Mouse (Mus musculus): Measurements from ENCODE around the gene Dpt. TPM values are rescaled to one million over a fixed set of nuclear protein-coding genes. Genes with fewer than 3 reads are reported as not detected.
"Not testable (repeated sequence)": the region's sequence is repeated elsewhere in the genome, so short reads cannot be mapped to it uniquely, and the experiment has no call there.

Dpt gene
- polyA plus RNA-seq, 1 experiment from 2014 or later = 21.2 TPM

- Histone ChIP-seq H3K4me2 (ENCODE audit: low read length) (no peak overlapping the region), H3K27ac (replicated peaks in 1 of 2; ENCODE audit: control insufficient read depth in 1 of 2, insufficient read depth in 1 of 2, low read depth in 2 of 2, low read length in 2 of 2) (no peak overlapping the region), H3K36me3 (ENCODE audit: control insufficient read depth, insufficient read depth, low read length) (no peaks in the 10 kb centered on the region), H3K9me3 (ENCODE audit: control insufficient read depth, low read length) (no peaks in the 10 kb centered on the region), H3K4me1 (ENCODE audit: control insufficient read depth in 2 of 2, insufficient read depth in 2 of 2, low read length in 2 of 2) (no peaks in the 10 kb centered on the region), H3K4me3 (ENCODE audit: control insufficient read depth in 1 of 2, insufficient read depth in 1 of 2, low read depth in 1 of 2, low read length in 2 of 2) (no peak overlapping the region), H3K9ac (ENCODE audit: low read length) (no peak overlapping the region), H3K27me3 (ENCODE audit: control insufficient read depth, insufficient read depth, low read length) (no peaks in the 10 kb centered on the region)
- no peak for ATAC-seq (ENCODE audit: insufficient number of reproducible peaks, insufficient read depth, low FRiP score, low read depth)
- WGBS = 75% methylated on average over 7 of the region's 7 CpGs
These were observed 52.3 kb downstream of the Dpt start for GRCm38 (mm10) chr1:164848616-164849265.

DNA sequence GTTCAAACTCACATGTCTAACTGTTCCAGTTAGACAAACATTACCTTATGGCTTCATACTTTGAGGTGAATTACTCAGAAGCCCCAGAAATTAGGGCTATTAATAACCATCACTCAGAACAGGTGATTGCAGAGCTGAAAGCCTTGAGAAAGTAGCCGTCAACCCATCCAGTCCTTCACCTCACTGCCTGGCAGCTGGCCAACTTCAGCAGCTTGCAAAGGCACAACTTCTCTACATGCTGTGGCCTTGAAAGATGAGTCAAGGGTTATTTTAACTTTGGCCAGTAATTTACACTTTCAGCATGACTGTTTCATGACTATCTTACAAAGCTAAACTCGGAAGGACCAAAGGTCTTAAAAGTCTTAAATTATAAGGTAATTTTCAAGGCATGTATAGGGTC, 59.3 kb downstream of the Dpt start:
- not testable (repeated sequence) for ATAC-seq (ENCODE audit: insufficient number of reproducible peaks, insufficient read depth, low FRiP score, low read depth); H3K4me3 ChIP-seq (ENCODE audit: control insufficient read depth in 1 of 2, insufficient read depth in 1 of 2, low read depth in 1 of 2, low read length in 2 of 2); H3K36me3 ChIP-seq (ENCODE audit: control insufficient read depth, insufficient read depth, low read length); H3K4me2 ChIP-seq (ENCODE audit: low read length); H3K9me3 ChIP-seq (ENCODE audit: control insufficient read depth, low read length); H3K9ac ChIP-seq (ENCODE audit: low read length); H3K27me3 ChIP-seq (ENCODE audit: control insufficient read depth, insufficient read depth, low read length); H3K4me1 ChIP-seq (ENCODE audit: control insufficient read depth in 2 of 2, insufficient read depth in 2 of 2, low read length in 2 of 2)
- H3K27ac ChIP-seq (replicated peaks in 1 of 2; ENCODE audit: control insufficient read depth in 1 of 2, insufficient read depth in 1 of 2, low read depth in 2 of 2, low read length in 2 of 2) = peak overlapping the region in 1 of 2 experiments; percentile 24; a peak in 1 of 4 replicates
- WGBS = 15% methylated on average over 2 of the region's 2 CpGs

- Histone ChIP-seq H3K4me3 (ENCODE audit: control insufficient read depth in 1 of 2, insufficient read depth in 1 of 2, low read depth in 1 of 2, low read length in 2 of 2) (no peak overlapping the region), H3K36me3 (ENCODE audit: control insufficient read depth, insufficient read depth, low read length) (no peaks in the 10 kb centered on the region), H3K4me2 (ENCODE audit: low read length) (no peak overlapping the region), H3K27ac (replicated peaks in 1 of 2; ENCODE audit: control insufficient read depth in 1 of 2, insufficient read depth in 1 of 2, low read depth in 2 of 2, low read length in 2 of 2) (no peak overlapping the region), H3K4me1 (ENCODE audit: control insufficient read depth in 2 of 2, insufficient read depth in 2 of 2, low read length in 2 of 2) (no peaks in the 10 kb centered on the region), H3K9me3 (ENCODE audit: control insufficient read depth, low read length) (no peaks in the 10 kb centered on the region), H3K9ac (ENCODE audit: low read length) (no peak overlapping the region), H3K27me3 (ENCODE audit: control insufficient read depth, insufficient read depth, low read length) (no peaks in the 10 kb centered on the region)
- ATAC-seq (ENCODE audit: insufficient number of reproducible peaks, insufficient read depth, low FRiP score, low read depth) = no peak
- WGBS = 69% methylated on average over 11 of the region's 11 CpGs
These were observed 63.5 kb downstream of the Dpt start for GRCm38 (mm10) chr1:164859952-164860351.

DNA sequence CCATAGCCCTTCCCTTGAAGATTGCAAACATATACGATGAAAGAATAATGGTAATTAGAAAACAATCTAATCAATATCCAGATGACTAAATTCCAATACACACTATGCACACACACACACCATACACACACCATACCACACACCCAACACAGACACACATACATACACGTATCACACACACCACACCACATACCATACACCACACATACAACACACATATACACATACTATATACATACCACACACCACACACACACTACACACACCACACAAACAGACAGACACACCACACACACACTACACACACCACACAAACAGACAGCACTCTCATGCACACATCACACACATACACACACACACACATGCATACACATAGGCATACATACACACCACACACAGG, 64.3 kb downstream of the Dpt start:
- WGBS = 81% methylated on average over 2 of the region's 2 CpGs
- H3K4me3 ChIP-seq (ENCODE audit: control insufficient read depth in 1 of 2, insufficient read depth in 1 of 2, low read depth in 1 of 2, low read length in 2 of 2) = no peak overlapping the region
- no peaks in the 10 kb centered on the region for H3K36me3 ChIP-seq (ENCODE audit: control insufficient read depth, insufficient read depth, low read length)
- no peak overlapping the region for H3K4me2 ChIP-seq (ENCODE audit: low read length)
- H3K9me3 ChIP-seq (ENCODE audit: control insufficient read depth, low read length) = no peaks in the 10 kb centered on the region
- H3K27ac ChIP-seq (replicated peaks in 1 of 2; ENCODE audit: control insufficient read depth in 1 of 2, insufficient read depth in 1 of 2, low read depth in 2 of 2, low read length in 2 of 2) = no peak overlapping the region
- H3K9ac ChIP-seq (ENCODE audit: low read length) = no peak overlapping the region
- no peak for ATAC-seq (ENCODE audit: insufficient number of reproducible peaks, insufficient read depth, low FRiP score, low read depth)
- no peaks in the 10 kb centered on the region for H3K4me1 ChIP-seq (ENCODE audit: control insufficient read depth in 2 of 2, insufficient read depth in 2 of 2, low read length in 2 of 2)
- no peaks in the 10 kb centered on the region for H3K27me3 ChIP-seq (ENCODE audit: control insufficient read depth, insufficient read depth, low read length)

- no peak for ATAC-seq (ENCODE audit: insufficient number of reproducible peaks, insufficient read depth, low FRiP score, low read depth)
- H3K27ac ChIP-seq (replicated peaks in 1 of 2; ENCODE audit: control insufficient read depth in 1 of 2, insufficient read depth in 1 of 2, low read depth in 2 of 2, low read length in 2 of 2) = no peak overlapping the region
- WGBS = 72% methylated on average over 4 of the region's 4 CpGs
These were observed 65.1 kb downstream of the Dpt start for GRCm38 (mm10) chr1:164861501-164861900.

DNA sequence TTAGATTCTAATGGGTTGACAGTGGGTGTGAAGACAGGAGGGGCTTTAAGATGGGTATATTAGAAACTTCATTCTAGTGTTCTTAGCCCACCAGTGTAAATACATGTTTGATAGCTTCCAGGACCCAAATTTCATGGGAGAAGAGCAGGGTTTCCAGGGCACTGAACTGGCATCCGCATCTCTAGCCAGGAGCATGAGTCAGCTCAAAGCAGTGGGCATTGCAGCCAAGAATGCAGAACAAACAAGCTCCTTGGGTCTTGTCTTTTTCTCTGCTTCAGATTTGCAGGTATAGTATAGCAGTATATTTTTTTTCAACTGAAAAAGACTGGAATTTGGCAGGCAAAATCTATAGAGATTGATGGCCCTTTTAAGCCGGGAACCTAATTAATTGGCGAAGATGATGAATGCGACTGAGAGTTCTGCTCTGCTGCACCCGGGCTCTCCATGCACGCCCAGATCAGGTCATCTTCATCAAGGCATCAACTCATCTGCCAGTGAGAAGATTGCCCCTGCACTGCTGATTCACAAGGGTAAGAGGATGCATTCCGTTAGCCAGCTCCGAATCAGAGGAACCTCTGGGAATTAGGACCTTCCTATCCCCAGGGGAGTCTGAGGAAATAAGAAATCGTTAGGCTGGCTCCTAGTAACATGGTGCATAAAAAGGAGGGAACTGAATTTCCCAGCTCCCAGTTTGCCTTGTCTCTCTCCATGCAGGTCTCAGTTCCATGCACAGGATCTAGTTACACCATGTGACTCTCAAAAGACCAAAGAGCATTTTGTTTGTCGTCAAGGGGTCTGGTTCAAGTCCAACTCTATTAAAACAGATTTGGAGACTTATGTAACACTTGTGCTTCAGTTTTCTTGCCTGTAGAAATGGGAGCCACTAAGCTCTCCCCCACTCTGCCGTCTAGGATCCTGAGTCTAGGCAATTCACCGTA, 66.8 kb downstream of the Dpt start:
- Histone ChIP-seq H3K27me3 (ENCODE audit: control insufficient read depth, insufficient read depth, low read length) (no peaks in the 10 kb centered on the region), H3K9me3 (ENCODE audit: control insufficient read depth, low read length) (no peaks in the 10 kb centered on the region), H3K4me1 (ENCODE audit: control insufficient read depth in 2 of 2, insufficient read depth in 2 of 2, low read length in 2 of 2) (no peaks in the 10 kb centered on the region), H3K9ac (ENCODE audit: low read length) (no peak overlapping the region), H3K4me3 (ENCODE audit: control insufficient read depth in 1 of 2, insufficient read depth in 1 of 2, low read depth in 1 of 2, low read length in 2 of 2) (no peak overlapping the region), H3K4me2 (ENCODE audit: low read length) (no peak overlapping the region), H3K36me3 (ENCODE audit: control insufficient read depth, insufficient read depth, low read length) (no peaks in the 10 kb centered on the region), H3K27ac (replicated peaks in 1 of 2; ENCODE audit: control insufficient read depth in 1 of 2, insufficient read depth in 1 of 2, low read depth in 2 of 2, low read length in 2 of 2) (no peak overlapping the region)
- WGBS = 79% methylated on average over 12 of the region's 12 CpGs
- ATAC-seq (ENCODE audit: insufficient number of reproducible peaks, insufficient read depth, low FRiP score, low read depth) = no peak

More at GRCm38 (mm10) chr1:164861501-164861900, 65.1 kb downstream of the Dpt start:
- H3K9ac ChIP-seq (ENCODE audit: low read length) = no peak overlapping the region
- no peak overlapping the region for H3K4me3 ChIP-seq (ENCODE audit: control insufficient read depth in 1 of 2, insufficient read depth in 1 of 2, low read depth in 1 of 2, low read length in 2 of 2)
- H3K4me1 ChIP-seq (ENCODE audit: control insufficient read depth in 2 of 2, insufficient read depth in 2 of 2, low read length in 2 of 2) = no peaks in the 10 kb centered on the region
- H3K4me2 ChIP-seq (ENCODE audit: low read length) = no peak overlapping the region
- H3K27me3 ChIP-seq (ENCODE audit: control insufficient read depth, insufficient read depth, low read length) = no peaks in the 10 kb centered on the region
- H3K9me3 ChIP-seq (ENCODE audit: control insufficient read depth, low read length) = no peaks in the 10 kb centered on the region
- no peaks in the 10 kb centered on the region for H3K36me3 ChIP-seq (ENCODE audit: control insufficient read depth, insufficient read depth, low read length)

DNA sequence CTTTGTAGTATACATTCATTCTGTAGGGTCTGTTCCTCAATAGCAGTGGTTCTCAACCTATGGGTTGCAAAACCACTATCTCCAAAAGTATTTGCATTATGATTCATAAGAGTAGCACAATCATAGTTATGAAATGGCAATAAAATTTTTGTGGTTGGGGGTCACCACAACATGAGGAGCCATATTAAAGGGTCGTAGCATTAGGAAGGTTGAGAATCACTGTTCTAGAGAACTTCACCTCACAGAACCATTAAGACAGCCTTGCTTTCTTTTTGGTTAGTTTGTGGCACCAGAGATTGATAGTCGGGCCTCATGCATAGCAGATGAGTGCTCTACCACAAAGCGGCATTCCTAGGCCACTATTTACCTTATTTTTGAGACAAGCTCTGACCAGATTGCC, 68.2 kb downstream of the Dpt start:
- no peaks in the 10 kb centered on the region for H3K27me3 ChIP-seq (ENCODE audit: control insufficient read depth, insufficient read depth, low read length)
- ATAC-seq (ENCODE audit: insufficient number of reproducible peaks, insufficient read depth, low FRiP score, low read depth) = no peak
- H3K4me3 ChIP-seq (ENCODE audit: control insufficient read depth in 1 of 2, insufficient read depth in 1 of 2, low read depth in 1 of 2, low read length in 2 of 2) = no peak overlapping the region
- H3K27ac ChIP-seq (replicated peaks in 1 of 2; ENCODE audit: control insufficient read depth in 1 of 2, insufficient read depth in 1 of 2, low read depth in 2 of 2, low read length in 2 of 2) = no peak overlapping the region
- no peaks in the 10 kb centered on the region for H3K9me3 ChIP-seq (ENCODE audit: control insufficient read depth, low read length)
- no peaks in the 10 kb centered on the region for H3K36me3 ChIP-seq (ENCODE audit: control insufficient read depth, insufficient read depth, low read length)
- H3K9ac ChIP-seq (ENCODE audit: low read length) = no peak overlapping the region
- 86% methylated on average over 3 of the region's 3 CpGs for WGBS
- no peak overlapping the region for H3K4me2 ChIP-seq (ENCODE audit: low read length)
- no peaks in the 10 kb centered on the region for H3K4me1 ChIP-seq (ENCODE audit: control insufficient read depth in 2 of 2, insufficient read depth in 2 of 2, low read length in 2 of 2)
